Mouse (Mus musculus): ENCODE data around the gene Qsox1.
A peak's percentile ranks its signal among the peaks of the same experiment; 100 is the strongest.

The Qsox1 gene

DNA sequence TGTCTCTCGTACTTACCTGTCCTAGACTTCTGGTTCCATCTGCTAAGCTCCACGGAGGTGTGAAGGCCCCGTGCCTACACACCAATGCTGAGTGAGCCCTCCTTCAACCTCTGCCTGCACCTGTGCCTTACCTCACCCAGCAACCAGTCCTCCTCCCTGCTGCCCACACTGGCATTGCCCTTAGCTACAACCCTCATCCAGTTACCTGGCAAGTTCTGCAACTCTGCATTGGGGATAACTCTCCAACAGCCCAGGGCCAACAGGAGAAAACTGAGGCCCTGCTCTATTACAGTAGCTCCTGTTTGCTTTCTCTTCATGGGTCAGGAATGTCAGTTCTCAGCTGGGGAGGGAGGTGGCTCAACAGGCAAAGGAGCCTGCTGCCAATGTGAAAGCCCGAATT, 14.7 kb downstream of the Qsox1 start:
- no peak for DNase-seq

DNA sequence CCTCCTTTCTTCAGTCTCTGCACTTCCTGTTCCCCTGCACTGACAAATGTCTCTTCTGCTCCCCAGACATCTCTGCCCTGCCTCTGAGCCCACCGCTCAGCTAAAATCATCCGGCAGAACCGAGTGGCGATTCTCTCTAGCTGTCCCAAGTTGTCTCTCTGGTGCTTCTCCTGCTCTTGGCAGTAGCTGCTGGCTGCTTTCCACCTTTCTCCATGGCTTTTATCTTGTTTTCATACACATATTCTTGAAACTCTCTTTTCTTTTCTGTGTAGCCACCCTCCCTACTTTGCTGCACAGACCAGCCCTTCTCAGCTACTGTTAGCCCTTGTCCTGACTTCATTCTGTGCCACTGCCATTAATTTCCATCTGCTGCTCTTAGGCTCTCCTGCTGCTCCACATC, 15.3 kb downstream of the Qsox1 start:
- no peak for DNase-seq

DNA sequence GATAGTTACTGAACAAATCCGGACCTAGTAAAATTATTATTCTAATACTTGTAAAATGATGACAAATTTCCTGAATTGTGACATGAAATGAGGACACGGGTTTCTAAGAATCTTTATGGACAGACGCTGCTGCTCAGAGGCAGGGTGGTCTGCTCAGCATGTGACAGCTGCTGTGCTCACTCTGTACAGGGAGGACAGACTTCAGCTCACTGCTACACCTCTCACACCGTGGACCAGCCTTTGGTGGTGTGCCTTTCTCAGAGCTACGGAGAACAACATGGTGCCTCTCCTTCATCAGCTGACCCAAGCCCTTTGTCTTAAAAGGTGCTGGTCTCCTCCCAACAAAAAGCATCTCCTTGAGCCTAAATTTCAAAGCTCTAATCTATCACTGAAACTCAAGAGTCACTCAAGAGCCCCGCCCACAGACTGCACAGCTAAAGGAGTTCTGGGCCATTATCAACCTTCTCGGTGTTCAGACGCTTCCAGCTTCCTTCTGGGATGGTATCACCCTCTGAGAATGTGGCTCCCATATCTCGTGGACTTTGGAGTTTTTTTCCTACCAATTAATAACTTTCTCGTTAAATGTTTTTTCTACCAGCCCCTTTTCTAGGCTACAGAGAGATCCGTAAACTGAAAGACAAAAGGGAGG, 15.8 kb downstream of the Qsox1 start:
- DNase-seq, result no peak

DNA sequence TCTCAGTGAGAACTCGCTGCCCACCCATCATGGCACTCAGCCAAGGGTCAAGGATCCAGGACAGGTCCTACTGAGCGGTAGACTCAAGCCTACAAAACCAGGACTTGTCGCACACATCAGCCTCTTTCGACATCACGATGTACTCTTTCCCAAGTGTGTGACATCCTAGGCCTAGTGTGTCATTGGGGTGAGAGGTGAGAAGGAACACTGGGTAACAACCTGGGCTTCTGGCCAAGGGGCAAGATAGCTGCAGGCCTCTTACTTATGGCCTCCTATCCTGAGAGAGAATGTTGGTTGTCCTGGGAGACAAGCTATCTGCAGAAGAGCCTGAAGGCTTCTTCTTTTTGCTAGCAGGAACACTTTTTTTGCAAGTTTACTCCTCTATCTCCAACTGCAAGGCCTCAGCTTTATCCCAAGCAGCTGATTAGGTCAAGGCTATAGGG, 16.9 kb downstream of the Qsox1 start:
- no peak for DNase-seq

DNA sequence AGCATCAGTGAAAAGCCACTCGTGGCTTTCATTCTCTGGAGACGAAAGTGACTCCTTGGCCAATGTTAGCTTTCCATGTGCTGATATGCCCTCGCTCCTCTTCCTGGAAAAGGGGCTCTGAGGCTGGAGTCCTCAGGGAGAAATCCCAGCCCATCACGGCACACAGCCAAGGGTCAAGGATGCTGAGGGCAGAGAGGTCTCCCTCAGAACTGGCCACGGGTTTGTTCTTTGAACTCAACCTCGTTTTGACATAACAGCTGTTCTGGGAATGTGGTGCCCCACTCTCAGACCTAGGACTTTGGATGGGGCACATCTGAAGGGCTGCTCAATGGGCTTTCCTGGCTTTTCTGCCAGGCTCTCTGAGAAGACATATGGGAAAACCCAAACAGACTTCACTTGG, 17.8 kb downstream of the Qsox1 start:
- no peak for DNase-seq

DNA sequence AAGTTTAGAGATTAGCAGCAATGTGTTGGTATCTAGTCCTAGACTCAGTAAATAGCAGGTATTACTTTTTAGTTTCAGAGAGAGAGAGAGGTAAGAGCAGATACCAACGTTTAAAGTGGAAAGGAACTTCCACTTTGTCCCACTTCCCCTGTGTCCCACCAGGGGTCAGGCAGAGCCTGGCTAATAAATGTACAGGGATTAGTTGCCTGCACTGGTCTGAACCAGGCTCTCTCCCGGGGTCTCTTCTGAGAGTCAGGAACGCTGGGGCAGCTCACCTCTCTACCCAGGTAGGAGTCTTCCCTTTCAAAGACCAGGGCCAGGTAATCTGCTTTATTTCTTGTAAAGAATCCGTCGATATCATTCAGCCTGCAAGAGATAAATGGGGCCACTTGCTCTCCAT, 20.8 kb downstream of the Qsox1 start:
- no peak for DNase-seq

DNA sequence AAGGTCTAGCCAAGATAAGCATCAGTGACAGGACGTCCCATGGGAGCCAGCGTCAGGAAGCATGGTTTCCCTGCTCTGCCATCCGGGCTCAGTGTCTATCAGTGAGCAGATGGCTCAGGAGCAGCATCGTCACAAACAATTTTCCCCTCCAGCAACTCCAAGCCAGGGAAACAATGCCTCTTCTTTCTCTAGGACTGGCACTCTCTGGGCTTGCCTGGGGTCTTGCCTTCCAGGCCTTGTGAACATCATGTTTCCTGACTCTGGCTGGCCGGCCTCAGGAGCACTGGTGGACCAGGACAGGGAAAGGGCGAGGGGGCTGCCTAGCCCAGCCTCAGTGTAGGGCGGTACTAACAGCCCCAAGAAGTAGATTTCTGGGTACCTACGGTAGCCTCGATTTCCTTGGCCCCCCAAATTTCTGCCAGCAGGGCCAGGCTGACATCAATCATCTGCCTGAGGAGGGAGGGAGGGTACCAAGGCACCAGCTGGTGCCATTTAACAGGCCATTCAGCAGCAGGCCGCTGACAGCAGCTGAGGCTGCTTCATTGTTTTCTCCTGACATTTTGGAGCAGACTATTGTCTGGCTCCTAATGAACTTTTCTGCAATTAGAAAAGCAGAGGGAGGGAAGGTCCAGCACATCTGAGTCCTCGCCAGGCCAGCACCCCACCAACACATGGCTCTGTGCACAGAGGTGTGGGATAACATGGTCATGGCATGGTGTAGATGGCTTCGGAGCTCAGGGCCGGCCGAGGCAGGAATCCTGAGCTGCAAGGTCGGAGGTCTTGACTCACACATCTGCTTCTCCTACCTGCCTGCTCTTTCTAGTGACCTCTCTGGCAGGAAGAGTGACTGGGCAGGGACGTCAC, 22.3 kb downstream of the Qsox1 start:
- no peak for DNase-seq

DNA sequence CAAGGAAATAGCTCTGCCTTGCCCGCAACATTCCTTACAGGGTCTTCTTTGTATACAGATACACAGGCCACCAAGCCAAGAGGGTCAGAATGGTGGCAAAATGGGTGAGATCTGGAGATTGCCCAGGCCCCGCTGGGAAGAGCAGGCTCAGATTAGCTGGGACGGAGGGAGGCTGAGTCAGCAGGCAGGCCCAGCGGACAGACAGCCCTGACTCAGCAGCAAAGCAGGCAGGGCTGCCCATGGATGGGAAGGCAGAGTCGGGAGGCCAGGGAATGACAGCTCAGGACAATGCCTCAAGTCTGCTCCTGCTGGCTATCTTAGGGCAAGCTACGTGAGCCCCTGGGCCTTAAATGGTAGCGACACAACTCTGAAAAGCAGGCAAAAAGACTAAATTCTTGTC, 26.8 kb downstream of the Qsox1 start:
- no peak for DNase-seq

DNA sequence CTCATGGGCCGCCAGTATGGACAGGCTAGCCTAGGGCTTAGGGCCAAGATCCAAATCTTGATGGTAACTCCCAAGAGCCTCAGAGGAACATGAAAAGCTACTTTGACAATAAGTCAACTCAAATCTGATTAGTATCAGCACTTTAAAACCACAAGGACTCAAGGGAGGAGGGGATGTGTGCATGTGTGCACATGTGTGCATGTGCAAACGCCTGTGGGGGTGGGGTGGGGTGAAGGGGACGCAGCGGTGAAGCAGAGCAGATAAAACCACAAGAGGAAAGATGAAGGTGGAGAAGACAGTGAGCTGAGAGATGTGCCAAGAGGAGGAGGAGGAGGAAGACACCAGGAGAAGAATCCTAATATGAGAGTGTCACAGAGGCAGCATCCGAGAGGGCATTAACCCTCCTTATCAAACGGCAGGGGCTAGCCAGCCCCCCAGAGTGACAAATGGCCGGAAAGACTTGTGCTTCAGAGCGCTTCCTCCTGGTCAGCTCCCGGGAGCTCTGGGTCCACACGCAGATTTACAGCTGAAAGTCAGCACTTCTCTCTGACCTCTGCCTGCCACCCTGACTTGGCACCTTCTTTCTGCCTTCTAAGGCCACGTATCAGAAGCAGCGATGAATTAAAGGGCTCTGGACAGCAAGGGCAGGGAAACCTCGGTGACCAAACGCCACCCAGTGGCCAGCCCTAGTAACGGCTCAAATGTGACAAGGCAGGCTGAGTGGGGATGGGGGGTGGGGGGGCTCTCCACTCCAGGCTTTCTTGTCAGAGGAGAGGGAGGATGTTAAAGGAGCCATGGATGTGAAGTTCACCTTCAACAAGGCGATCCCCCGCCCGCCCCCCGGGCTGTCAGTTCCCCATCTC, 28.1 kb downstream of the Qsox1 start:
- peak; percentile 34 for DNase-seq

DNA sequence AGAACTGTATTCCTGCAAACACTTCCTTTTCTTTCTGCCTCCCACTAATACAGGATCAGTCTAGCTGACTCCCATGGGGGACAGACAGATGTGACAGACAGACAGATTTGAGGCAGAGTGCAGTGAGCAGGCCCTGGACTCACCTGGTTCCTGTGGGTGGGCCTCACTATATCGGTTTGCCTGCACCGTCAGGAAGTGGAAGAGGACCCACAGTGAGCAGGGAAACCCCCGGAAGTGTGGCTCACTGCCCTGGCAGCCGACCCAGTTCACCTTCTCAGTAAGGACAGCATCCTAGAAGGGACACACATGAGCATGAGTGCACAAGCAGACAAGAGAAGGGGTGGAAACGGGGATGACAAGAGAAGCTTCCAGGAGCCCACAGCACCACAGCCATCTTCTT, 30.3 kb downstream of the Qsox1 start:
- DNase-seq, result no peak

DNA sequence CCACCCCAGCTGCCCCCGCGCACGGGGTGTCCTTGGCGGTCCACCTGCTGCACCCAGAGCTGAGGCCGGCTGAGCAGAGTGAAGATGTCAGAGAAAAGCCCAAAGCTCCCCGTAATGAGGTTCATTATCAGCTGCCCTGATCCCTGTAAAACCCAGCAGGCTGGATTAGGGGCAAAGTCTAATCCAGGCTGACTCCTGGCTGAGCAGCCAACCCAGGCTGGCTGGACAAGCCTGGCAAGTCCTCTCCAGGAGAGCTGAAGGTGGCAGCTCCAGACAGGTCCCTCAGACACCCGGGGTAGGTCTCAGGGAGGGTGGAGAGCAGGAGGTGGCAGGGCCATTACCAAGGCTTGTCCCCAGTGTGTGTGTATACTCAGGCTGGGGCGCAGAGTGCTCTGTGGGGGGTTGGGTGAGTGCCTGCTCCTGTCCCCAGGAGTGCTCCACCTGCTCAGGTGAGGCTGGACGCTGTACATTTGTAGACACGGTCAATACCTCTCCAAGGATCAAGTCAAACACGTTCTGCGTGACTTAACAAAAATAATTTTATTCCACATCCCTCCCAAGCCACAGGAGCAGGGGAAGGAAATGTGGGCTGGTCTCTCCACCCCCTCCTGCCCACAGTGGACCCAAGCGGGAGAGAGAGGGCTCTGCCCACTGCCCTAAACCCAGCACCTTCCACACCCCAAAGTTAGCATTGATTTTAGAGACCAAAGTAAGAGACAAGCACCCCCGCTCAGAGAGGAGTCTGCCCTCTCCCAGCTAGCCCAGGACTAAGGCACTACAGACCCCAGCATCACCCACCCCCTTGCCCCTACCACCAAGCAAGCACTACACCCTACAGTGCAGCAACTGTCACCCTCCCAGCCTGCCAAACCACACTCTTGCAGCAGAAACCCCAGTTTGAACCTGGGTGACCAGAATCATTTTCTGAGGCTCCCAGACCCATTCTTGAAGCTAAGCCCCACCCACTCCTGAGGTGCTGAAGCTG, 34.8 kb downstream of the Qsox1 start:
- no peak for DNase-seq

DNA sequence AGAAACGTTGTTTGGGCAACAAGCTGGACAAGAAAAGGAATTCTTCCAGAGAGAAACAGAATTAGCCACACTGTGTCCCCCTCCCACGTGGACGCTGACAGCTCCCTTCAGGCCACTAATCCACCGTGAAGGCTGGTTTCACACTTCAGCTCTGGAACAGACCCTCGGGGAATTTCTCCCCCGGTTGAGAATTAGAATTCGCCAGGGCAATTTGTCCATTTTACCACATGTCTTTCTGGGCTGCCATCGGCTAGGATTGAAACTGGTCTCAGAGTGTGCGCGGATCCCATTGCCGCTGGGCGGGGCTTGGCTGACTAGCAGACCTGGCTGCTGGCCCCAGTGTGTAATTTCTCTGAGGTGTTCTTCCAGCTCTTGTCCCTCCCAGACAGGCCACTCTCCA, 53.5 kb downstream of the Qsox1 start:
- no peak for DNase-seq

DNA sequence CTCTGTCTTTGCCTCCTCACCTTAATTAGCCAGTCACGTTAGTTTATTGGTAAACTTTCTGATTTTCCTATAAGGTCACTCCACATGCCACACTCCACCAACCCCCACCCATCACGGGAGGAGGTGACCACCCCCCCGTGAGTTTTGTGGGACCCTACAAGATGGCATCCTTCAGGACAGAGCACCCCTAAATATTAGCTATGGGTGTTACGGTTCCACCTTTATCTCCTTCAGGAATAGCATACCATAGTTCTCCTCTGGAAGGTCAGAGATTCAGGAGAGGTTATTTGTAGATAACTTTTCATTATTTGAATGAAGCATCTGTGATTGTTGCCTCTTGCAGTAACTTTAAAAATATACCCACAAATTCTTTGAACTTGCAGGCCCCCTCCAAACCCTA, 54.0 kb downstream of the Qsox1 start:
- DNase-seq, result no peak

DNA sequence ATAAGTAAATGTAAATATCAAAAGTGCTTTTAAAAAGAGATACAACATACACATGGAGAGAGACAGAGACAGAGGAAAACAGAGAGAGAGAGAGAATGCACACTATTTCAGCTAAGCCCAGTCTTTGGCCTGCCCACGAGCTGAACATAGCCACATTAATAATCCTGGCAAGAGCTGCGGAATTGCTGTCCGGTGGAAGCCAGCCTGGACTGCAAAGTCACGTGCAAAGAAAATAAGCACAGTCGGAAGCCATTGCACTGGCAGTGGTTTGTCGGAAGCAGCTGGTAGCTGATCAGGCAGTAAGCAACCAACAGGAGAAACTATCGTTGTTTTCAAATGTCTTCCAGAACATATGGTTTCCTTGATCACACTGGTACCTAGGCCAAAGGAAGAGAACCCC, 55.1 kb downstream of the Qsox1 start:
- DNase-seq, result no peak

DNA sequence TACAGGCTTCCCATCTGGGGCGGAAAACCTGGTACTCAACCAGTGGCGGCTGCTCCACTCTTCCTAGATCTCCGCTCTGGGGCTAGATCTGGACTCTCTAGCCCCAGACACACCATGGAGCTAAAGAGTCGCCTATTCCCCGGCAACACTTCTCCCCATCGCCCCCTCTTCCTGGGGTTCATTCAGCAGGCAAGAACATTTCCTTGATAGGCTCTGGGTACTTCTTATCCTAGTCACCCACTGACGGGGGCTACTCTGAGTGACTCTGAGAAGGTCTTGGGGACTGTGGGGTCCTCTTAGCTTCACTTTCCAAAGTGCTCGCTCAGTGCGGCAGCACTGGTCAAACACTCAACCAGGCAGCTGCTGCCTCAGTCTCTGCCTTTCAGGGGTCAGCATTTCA, 59.3 kb downstream of the Qsox1 start:
- DNase-seq, result no peak

DNA sequence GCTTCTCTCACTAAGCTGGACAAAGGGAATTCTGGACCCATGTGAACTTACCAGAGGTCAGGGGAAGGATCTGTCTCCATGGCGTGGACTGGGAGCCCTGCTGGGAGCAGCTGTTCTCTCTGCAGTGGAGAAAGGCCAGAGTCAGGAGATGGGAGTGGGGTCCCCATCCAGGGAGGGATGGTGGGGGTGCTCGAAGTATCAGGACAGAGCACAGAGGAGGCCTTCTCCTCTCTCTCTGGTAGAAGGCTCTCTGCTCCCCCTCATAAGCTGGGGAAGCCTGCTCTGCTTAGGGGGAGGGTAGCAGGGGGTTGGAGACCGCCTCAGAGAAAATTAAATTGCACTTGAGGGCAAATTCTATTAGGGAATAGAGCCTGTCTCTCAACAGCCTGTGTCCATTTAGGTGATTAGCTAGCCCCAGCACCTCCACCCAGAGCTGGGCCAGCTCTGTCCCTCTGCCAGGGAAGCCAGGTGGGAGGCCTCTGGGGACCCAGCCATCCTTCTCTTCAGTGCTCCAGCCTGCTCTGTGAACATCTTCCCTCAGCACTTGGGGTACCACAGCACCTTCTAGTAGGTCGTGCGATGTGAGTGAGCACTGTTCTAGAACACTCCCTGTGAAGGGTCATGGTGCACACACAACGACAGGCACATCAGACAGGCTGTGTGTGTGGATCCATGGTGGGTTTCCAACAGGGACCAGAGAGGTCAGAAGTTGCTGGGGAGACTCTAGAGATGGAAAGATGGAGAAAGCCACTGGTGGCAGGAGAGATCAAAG, 61.0 kb downstream of the Qsox1 start, which contains the start of gene Lhx4:
Gene Lhx4, minus strand, starts transcription at position 201 of the 772 bp plus-strand sequence.
- no peak for DNase-seq

DNA sequence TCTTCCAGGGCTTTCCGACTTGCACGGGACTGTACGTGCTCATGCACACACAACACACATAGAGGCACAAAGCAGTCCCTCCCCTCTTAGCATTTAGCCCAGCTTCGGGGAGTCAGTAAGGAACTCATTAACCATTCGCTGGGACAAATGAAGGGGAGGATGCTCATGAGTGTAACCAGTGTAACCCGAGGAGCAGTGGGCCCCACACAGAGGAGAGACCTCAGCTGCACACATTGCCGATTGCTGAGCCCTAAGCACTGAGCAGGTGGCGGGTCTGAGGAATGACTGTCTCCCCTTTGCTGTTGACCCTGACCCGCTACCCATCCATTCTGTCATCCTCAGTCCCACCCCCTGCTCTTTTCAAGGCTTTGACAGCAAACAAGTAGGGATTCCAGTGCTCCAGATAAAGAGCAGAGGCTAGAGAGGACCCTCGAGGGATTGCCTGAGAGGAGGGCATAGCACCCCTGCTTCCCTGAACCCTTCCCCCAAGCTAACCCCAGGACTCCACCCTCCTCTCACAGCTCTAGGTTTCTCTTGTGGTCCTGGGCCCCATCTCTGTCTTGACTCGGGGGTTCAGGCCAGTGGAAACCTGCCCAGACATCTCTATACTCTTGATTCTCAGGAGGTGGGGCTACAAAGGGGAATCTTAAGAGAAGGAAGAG, 62.0 kb downstream of the Qsox1 start:
- no peak for DNase-seq

DNA sequence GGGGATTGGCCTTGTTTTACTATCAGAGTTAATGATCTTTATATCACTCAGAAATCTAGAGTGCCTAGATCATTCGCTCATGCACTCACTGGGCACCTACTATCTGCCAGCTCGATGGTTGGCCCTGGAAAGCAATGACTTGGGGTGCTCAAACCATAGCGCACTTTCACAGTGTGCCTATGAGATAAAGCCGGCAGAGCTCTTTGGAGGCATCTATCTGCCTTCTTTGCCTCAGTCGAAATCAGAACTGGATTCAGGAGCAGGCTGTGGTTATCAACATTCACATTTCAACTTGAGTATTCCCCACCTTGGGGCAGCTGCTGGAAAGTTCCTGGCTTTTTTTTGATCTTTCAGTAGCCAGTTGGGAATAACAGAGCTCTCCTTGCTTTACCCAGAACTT, 64.8 kb downstream of the Qsox1 start:
- no peak for DNase-seq

DNA sequence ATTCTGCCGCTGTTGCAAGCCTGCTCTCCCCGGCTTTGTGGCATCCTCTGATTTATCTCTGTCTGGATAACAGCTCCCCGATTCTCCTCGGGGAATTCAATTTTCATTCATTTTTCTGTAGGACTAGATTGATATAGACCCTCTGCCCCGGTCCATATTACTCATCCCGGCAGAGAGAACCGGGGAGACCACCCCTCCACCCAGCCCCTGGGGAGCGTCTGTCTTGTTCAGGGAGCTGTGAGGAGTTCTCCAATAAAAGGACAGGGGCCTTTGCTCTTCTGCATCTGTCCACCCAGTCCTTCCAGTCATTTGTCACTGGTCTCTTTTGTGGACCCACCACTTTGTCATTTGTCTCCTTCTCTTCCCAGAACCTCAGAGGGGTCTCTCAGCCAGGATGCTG, 65.7 kb downstream of the Qsox1 start:
- no peak for DNase-seq

DNA sequence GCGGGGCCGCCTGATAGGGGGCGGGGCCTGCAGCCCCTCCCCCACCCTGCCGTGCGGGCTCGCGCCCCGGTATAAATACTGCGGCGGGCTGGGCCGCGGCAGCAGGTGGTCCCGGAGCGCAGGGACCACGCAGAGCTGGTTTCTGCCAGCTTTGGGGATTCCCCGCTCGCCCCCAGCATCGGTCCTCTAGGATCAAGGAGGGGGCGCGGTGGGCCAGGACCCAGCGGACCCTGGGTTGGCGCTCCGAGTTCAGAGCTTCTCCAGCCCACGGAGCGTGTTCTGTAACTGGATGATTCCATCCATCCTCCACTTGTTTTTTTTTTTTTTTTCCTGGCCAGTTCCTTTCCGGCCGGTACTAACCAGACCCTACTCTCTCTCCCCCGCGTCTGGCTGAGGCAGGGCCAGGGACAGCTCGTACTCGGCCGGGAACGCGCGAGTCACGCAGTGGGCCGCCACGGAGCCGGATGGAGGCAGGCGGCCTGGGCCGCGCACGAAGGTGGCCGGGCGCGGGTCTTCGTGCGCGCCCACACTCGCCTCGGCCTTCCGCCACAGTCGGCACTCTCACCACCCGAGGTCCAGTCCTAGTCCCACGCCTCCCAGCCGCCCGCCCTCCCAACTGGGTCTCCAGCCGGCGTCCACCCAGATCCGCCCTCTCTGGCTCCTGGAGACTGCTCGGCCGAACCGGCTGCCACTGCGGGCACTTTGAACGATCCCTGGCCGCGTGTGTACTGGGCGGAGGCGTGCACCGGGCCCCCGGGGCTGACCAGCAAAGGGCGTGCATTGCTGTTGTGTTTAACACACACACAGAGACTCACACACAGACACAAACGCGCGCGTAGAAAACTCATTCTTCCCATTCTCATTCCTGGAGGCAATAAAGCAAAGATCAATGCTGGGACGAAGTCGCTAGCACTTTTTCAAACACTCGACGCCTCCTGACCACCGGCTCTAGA, 70.0 kb downstream of the Qsox1 start:
- DNase-seq, result no peak

Data from right cerebral cortex, postnatal 25 days (tissue).